Mouse (Mus musculus): ENCODE data around the gene Fggy.

GRCm38 (mm10) chr4:95847219-95847618 is 289.9 kb downstream of the Fggy start:
- TF ChIP-seq CHD2 (IDR thresholded peaks at IDR 0.05; ENCODE audit: low read depth, low read length): no peak
- TF ChIP-seq ZNF384 (IDR thresholded peaks at IDR 0.05; ENCODE audit: low read depth, low read length): no peak
- TF ChIP-seq HCFC1 (IDR thresholded peaks at IDR 0.05; ENCODE audit: borderline replicate concordance, insufficient read depth, low read length): no peak

All from ES-E14 (cell line).